Mouse (Mus musculus) kidney, postnatal 0 days (tissue): ENCODE measurements around the gene Eif1ad. TPM values are rescaled to one million over a fixed set of nuclear protein-coding genes. Genes with fewer than 3 reads are reported as not detected.

Experiments used
- ATAC-seq: fragments of 200-750 bp; cut with Nextera tagmentation; replicated peaks from 2 replicates; pipeline ENCODE4 v1.8.0; 2017; ENCODE audit warnings: low read depth, moderate number of reproducible peaks, moderate TSS enrichment, moderate library complexity; ENCODE audit not compliant: low FRiP score
- DNase-seq: peaks from one replicate; pipeline ENCODE4 v3.0.0-alpha.2; 2016; ENCODE audit warnings: low spot score
- H3K27ac ChIP-seq: fragments of 300-500 bp; sonication (generic); 2 replicates; pipeline ENCODE4 v1.5.1; 2014; ENCODE audit warnings: mild to moderate bottlenecking
- H3K27me3 ChIP-seq: fragments of 300-500 bp; sonication (generic); 2 replicates; pipeline ENCODE4 v1.6.1; 2014; ENCODE audit warnings: low read length, mixed read lengths; ENCODE audit not compliant: insufficient read depth
- H3K36me3 ChIP-seq: fragments of 300-500 bp; sonication (generic); 2 replicates; pipeline ENCODE4 v1.6.1; 2014; ENCODE audit warnings: low read length, mixed read lengths; ENCODE audit not compliant: insufficient read depth
- H3K4me1 ChIP-seq: fragments of 300-500 bp; sonication (generic); replicated peaks from 2 replicates; pipeline ENCODE4 v1.6.1; 2014; ENCODE audit warnings: antibody characterized with exemption, low read length, mixed read lengths; ENCODE audit not compliant: insufficient read depth
- H3K4me2 ChIP-seq: fragments of 300-500 bp; sonication (generic); 2 replicates; pipeline ENCODE4 v1.6.1; 2014; ENCODE audit warnings: mild to moderate bottlenecking, low read length, moderate library complexity, mixed read lengths
- H3K4me3 ChIP-seq: fragments of 300-500 bp; sonication (generic); replicated peaks from 2 replicates; pipeline ENCODE4 v1.5.1; 2014; ENCODE audit warnings: low read depth, low read length
- H3K9ac ChIP-seq: fragments of 300-500 bp; sonication (generic); 2 replicates; pipeline ENCODE4 v1.6.1; 2014; ENCODE audit warnings: low read depth, low read length
- H3K9me3 ChIP-seq: fragments of 300-500 bp; sonication (generic); replicated peaks from 2 replicates; pipeline ENCODE4 v1.6.1; 2016; ENCODE audit warnings: low read length, inconsistent platforms, mixed read lengths
- CTCF ChIP-seq: IDR thresholded peaks from 2 replicates; pipeline ENCODE4 v1.5.1; 2016; ENCODE audit warnings: antibody characterized with exemption, low read depth, mild to moderate bottlenecking, moderate library complexity
- WGBS: fragments of 180-500 bp; shearing (Covaris S2); extraction: QIAGEN DNeasy Blood & Tissue Kit; methylation state at CpG from one replicate; pipeline ENCODE4 v1.1.7; 2014; 5-methylcytosine and 5-hydroxymethylcytosine counted together
- polyA plus RNA-seq: library from polyadenylated mRNA; unstranded; fragments of >200 nt; fragmentation: Nextera tagmentation; extraction: Ambion mirVana; gene quantifications from 2 replicates; pipeline ENCODE4 v1.2.1, GENCODE M21; 2015

Gene Eif1ad
- polyA plus RNA-seq, 1 experiment from 2014 or later = 30.8 TPM

DNA sequence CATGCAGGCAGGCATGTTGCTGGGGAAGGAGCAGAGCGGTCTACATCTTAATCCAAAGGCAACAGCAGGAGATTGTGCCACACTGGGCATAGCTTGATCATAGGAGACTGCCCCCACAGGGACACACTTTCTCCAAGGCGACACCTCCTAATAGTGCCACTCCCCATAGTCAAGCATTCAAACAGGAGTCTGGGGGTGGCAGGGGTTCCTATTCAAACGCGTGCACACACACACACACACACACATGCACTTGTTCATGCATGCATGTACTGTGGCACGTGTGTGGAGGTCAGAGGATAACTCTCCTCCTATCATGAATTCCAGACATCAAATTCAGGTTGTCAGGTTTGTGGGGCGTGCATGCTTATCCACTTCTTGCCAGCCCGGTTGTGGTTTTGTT lies 6.2 kb downstream of the Eif1ad start:
- ATAC-seq (no peak), DNase-seq (no peak)
- 92% methylated on average over 7 of the region's 7 CpGs for whole genome bisulfite sequencing
- H3K9me3 ChIP-seq = no peaks in the 10 kb centered on the region
- no peak overlapping the region for H3K27ac ChIP-seq
- H3K27me3 ChIP-seq = no peaks in the 10 kb centered on the region
- H3K4me2 ChIP-seq = no peak overlapping the region
- peaks cover 39% of the 10 kb centered on the region for H3K36me3 ChIP-seq
- H3K4me1 ChIP-seq = peaks cover 5% of the 10 kb centered on the region; the same call in 1 of the 2 replicates
- H3K9ac ChIP-seq = no peak overlapping the region
- no peak for TF ChIP-seq CTCF
- no peak overlapping the region for H3K4me3 ChIP-seq

- TF ChIP-seq CTCF = no peak
- peaks cover 41% of the 10 kb centered on the region for H3K36me3 ChIP-seq
Measured at GRCm38 (mm10) chr19:5374177-5374576, 7.6 kb downstream of the Eif1ad start.

GRCm38 (mm10) chr19:5374748-5375147 lies 8.2 kb downstream of the Eif1ad start:
- WGBS = 69% methylated on average over 4 of the region's 4 CpGs
- no peaks in the 10 kb centered on the region for H3K27me3 ChIP-seq
- peaks cover 42% of the 10 kb centered on the region for H3K36me3 ChIP-seq
- no peaks in the 10 kb centered on the region for H3K9me3 ChIP-seq
- DNase-seq = no peak
- no peak for TF ChIP-seq CTCF
- no peak overlapping the region for H3K4me3 ChIP-seq
- ATAC-seq = no peak
- no peak overlapping the region for H3K9ac ChIP-seq
- H3K4me2 ChIP-seq = no peak overlapping the region
- H3K27ac ChIP-seq = no peak overlapping the region
- H3K4me1 ChIP-seq = no peaks in the 10 kb centered on the region

More at GRCm38 (mm10) chr19:5374177-5374576, 7.6 kb downstream of the Eif1ad start:
- H3K4me2 ChIP-seq = no peak overlapping the region
- no peak overlapping the region for H3K27ac ChIP-seq
- no peaks in the 10 kb centered on the region for H3K27me3 ChIP-seq
- 86% methylated on average over 4 of the region's 4 CpGs for WGBS
- H3K9ac ChIP-seq = no peak overlapping the region
- DNase-seq (no peak), ATAC-seq (no peak)
- H3K4me3 ChIP-seq = no peak overlapping the region
- no peaks in the 10 kb centered on the region for H3K9me3 ChIP-seq
- no peaks in the 10 kb centered on the region for H3K4me1 ChIP-seq

GRCm38 (mm10) chr19:5377446-5377845 lies 10.9 kb downstream of the Eif1ad start:
- Histone ChIP-seq H3K9ac (no peak overlapping the region), H3K4me2 (no peak overlapping the region), H3K36me3 (peaks cover 48% of the 10 kb centered on the region), H3K27ac (no peak overlapping the region), H3K27me3 (no peaks in the 10 kb centered on the region), H3K4me3 (no peak overlapping the region), H3K9me3 (no peaks in the 10 kb centered on the region), H3K4me1 (no peaks in the 10 kb centered on the region)
- TF ChIP-seq CTCF = no peak
- no peak for ATAC-seq
- WGBS = 86% methylated on average over 1 of the region's 1 CpGs
- DNase-seq = no peak

DNA sequence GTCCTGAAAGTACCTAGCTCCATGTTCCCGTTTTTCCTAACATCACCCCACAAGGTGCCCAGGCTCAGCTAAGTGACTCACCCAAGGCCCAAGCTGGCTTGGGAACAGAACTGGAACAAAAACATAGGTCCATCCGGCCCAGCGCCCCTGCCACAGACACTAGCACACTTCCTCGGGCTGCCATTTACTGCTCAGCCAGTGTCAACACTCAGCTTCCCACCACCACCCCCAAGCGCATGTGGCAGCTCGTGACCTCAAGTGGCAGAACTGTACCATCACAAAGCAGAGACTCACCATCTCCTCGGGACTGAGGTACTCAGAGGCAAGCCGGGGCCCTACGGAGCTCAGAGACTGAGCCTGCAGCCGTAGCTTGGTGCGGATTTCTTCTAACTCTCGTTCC lies 16.8 kb downstream of the Eif1ad start:
- Histone ChIP-seq H3K36me3 (peaks cover 72% of the 10 kb centered on the region), H3K4me1 (0 out of 2 replicates have a peak, but pooled peaks cover 4% of the 10 kb centered on the region), H3K27me3 (no peaks in the 10 kb centered on the region), H3K4me3 (no peak overlapping the region), H3K9me3 (no peaks in the 10 kb centered on the region), H3K4me2 (no peak overlapping the region), H3K27ac (no peak overlapping the region), H3K9ac (no peak overlapping the region)
- 95% methylated on average over 12 of the region's 12 CpGs for WGBS
- no peak for TF ChIP-seq CTCF
- ATAC-seq (no peak), DNase-seq (no peak)

GRCm38 (mm10) chr19:5384715-5385114 lies 18.2 kb downstream of the Eif1ad start:
- 90% methylated on average over 8 of the region's 8 CpGs for WGBS
- no peak for DNase-seq
- 0 out of 2 replicates have a peak, but pooled peaks cover 4% of the 10 kb centered on the region for H3K4me1 ChIP-seq

DNA sequence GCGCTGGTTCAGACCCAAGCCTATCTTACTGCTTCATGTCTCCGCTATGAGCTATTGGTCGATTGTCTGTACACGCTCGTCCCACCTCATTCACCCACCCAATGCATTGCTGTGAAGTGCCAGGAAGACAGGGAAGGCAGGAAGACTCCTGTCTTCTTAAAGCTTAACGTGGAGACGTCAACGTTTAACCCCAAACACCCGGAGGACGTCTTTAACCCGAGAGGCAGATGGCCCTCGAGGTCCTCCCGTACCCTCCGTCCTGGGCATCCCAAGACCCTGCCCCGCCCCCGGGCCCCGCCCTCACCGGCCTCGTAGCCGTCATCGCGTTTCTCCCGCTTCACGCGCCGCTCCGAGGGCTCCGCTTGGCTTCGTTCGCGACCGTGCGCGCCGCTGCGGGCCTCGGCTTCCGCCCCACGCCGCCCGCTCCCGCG lies 21.5 kb downstream of the Eif1ad start:
- peak overlapping the region; percentile 98 for H3K9ac ChIP-seq
- H3K36me3 ChIP-seq = peaks cover 27% of the 10 kb centered on the region
- peak overlapping the region; percentile 90 for H3K27ac ChIP-seq
- H3K4me2 ChIP-seq = peak overlapping the region; percentile 62
- peak overlapping the region; percentile 94 for H3K4me3 ChIP-seq
- DNase-seq (peak; percentile 25), ATAC-seq (peak; percentile 65)
- H3K27me3 ChIP-seq = no peaks in the 10 kb centered on the region
- no peak for TF ChIP-seq CTCF
- H3K4me1 ChIP-seq = peaks cover 7% of the 10 kb centered on the region; the same call in 1 of the 2 replicates
- H3K9me3 ChIP-seq = no peaks in the 10 kb centered on the region
- under 1% methylated on average over 42 of the region's 43 CpGs for WGBS

More at GRCm38 (mm10) chr19:5384715-5385114, 18.2 kb downstream of the Eif1ad start:
- H3K9ac ChIP-seq = no peak overlapping the region
- TF ChIP-seq CTCF = no peak
- ATAC-seq = no peak
- H3K9me3 ChIP-seq = no peaks in the 10 kb centered on the region
- H3K4me3 ChIP-seq = no peak overlapping the region
- H3K36me3 ChIP-seq = peaks cover 60% of the 10 kb centered on the region
- H3K27ac ChIP-seq = no peak overlapping the region
- no peaks in the 10 kb centered on the region for H3K27me3 ChIP-seq
- no peak overlapping the region for H3K4me2 ChIP-seq
